Mouse (Mus musculus): Measurements from ENCODE around the gene Rabgap1l.

DNA sequence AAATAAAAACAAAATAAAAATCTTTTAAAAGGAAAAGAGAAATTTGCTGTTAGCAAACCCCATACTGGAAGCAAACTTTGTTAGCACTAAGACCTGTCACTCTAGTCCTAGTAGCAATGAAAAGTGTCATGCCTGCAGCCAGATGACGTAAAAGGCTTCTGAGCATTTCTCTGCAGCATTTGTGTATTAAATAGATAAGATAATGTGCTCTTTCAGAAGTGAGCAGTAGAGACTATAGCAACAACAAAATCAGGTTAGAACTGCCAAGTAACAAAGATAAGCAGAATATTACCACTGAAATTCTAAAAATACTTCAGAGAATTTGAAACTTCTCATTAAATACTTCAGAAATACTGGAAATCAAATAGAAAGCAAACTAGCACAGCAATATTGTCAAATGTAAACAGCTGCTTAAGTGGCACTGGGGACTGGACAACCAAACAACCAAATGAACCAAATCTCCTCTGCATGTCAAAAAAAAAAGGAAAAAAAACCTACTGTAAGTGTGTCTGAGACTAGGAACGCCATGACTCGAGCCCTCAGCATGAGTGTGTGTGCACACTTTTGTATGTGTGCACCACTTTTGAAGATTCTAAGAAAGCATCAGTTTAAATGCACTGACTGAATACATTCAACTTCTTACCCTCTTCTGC, 111.5 kb downstream of the Rabgap1l start:
- TF ChIP-seq CTCF (IDR thresholded peaks at IDR 0.05; ENCODE audit: control insufficient read depth, insufficient read depth, insufficient replicate concordance, low read depth, low read length): no peak
- no peak for TF ChIP-seq POLR2A (IDR thresholded peaks at IDR 0.05; ENCODE audit: control insufficient read depth, low read depth, low read length)
